9 mouse cellular contexts compared by ENCODE assay signal in the genomic region with DNA sequence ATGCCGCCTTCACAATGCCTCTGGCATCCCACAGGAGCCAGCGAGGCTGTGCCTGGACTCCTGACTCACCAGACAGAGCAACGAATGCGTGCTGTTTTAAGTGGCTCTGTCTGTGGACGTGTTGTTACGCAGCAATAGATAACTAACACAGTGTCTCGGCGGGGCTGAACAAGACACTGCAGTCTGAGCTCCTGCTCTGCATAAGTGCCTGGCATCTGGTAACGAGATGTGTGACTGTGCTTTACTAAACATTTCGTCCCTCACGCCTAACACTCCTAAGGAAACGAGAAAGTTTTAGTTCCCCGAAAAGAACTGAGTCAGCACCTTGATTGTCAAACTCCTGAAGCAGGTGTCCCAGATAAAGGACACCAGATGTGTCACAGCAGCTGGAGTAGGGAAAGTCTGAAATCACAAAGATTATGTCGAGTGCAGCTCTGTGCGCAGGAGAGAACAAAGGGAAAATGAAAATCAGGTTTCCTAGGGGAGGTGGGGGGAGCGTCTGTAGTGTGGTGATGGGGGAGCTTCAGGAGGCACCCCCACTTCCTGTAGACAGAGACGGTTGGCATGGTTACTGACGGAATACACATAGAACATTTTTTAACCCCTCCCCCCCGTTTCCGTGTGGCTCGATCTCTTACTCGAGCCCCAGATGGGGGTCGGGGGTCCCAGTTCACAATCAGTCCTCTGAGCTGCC.
A peak's percentile ranks its signal among the peaks of the same experiment; 100 is the strongest.
DNase-seq lines count a peak whose midpoint lies in the region; ATAC-seq and TF ChIP-seq lines count a peak whose summit lies in the region.
"Had no signal": no experiment of that assay in that cellular context is flagged by ENCODE, and none has a peak within 500 bp of the region (broad histone marks: within the 10 kb centered on the region; RNA-seq: fewer than 3 reads in every experiment).

No protein-coding gene starts in this region.

- peak; percentile 52 for ATAC-seq in heart, postnatal 0 days (ENCODE audit: insufficient read depth, low read depth)
- ATAC-seq in common myeloid progenitor, adult 5-6 weeks (replicated peaks; ENCODE audit: low read depth, poor library complexity, severe bottlenecking): peak; percentile 63
- peak; percentile 11; the same call in 1 of the 2 replicates for ATAC-seq in hindbrain, postnatal 0 days
- ATAC-seq in neural tube, embryonic 13.5 days (ENCODE audit: low read depth): no peak

- 0 out of 2 replicates have a peak, but pooled peaks cover 6% of the 10 kb centered on the region for H3K27me3 ChIP-seq in heart, postnatal 0 days (ENCODE audit: control insufficient read depth, insufficient read depth, low read length)
- H3K27me3 ChIP-seq in hindbrain, postnatal 0 days (ENCODE audit: insufficient read depth, low read length): no peaks in the 10 kb centered on the region
- no peaks in the 10 kb centered on the region; the same call in 1 of the 2 replicates for H3K27me3 ChIP-seq in neural tube, embryonic 13.5 days

- TF ChIP-seq EP300 in heart, postnatal 0 days (IDR thresholded peaks at IDR 0.05; ENCODE audit: low read depth): no peak

- no peak for TF ChIP-seq CTCF in heart, postnatal 0 days (IDR thresholded peaks at IDR 0.05; ENCODE audit: low read depth)
- TF ChIP-seq CTCF in hindbrain, postnatal 0 days (IDR thresholded peaks at IDR 0.05; ENCODE audit: low read depth): no peak

- peak overlapping the region; percentile 59; the same call in 1 of the 2 replicates for H3K27ac ChIP-seq in heart, postnatal 0 days (ENCODE audit: low read depth)
- no peak overlapping the region for H3K27ac ChIP-seq in hindbrain, postnatal 0 days
- H3K27ac ChIP-seq in neural tube, embryonic 13.5 days (replicated peaks): peak overlapping the region; percentile 55; the same call in 1 of the 2 replicates

- peak overlapping the region; percentile 11 for H3K4me3 ChIP-seq in heart, postnatal 0 days (ENCODE audit: low read depth, low read length)
- no peak overlapping the region for H3K4me3 ChIP-seq in hindbrain, postnatal 0 days (ENCODE audit: low read length)
- no peak overlapping the region for H3K4me3 ChIP-seq in neural tube, embryonic 13.5 days

- H3K36me3 ChIP-seq in heart, postnatal 0 days (replicated peaks; ENCODE audit: control insufficient read depth, insufficient read depth, low read length): no peaks in the 10 kb centered on the region
- H3K36me3 ChIP-seq in hindbrain, postnatal 0 days (ENCODE audit: insufficient read depth, low read length): no peaks in the 10 kb centered on the region
- no peaks in the 10 kb centered on the region for H3K36me3 ChIP-seq in neural tube, embryonic 13.5 days

- DNase-seq in heart, postnatal 0 days (ENCODE audit: low spot score): peak; percentile 44
- no peak for DNase-seq in heart, postnatal 36 days
- peak; percentile 37 for DNase-seq in hindbrain, postnatal 0 days (ENCODE audit: low spot score)
- DNase-seq in c-Kit-positive CD71-positive TER-119-positive erythroid progenitor cells, embryonic 14.5 days (ENCODE audit: low spot score): no peak
- no peak for DNase-seq in left cerebral cortex, adult 11 months (ENCODE audit: low spot score)
- no peak for DNase-seq in layer of hippocampus, postnatal 25 days (ENCODE audit: extremely low spot score in 1 of 2, low spot score in 1 of 2)
- DNase-seq: kidney, adult 9 months had no signal

- H3K4me1 ChIP-seq in heart, postnatal 0 days (ENCODE audit: control insufficient read depth, insufficient read depth): peaks cover 28% of the 10 kb centered on the region
- H3K4me1 ChIP-seq in hindbrain, postnatal 0 days (ENCODE audit: insufficient read depth, low read length): peaks cover 42% of the 10 kb centered on the region
- peaks cover 83% of the 10 kb centered on the region for H3K4me1 ChIP-seq in neural tube, embryonic 13.5 days (replicated peaks)

- no peak overlapping the region for H3K9ac ChIP-seq in heart, postnatal 0 days (replicated peaks; ENCODE audit: low read depth, low read length)
- H3K9ac ChIP-seq in hindbrain, postnatal 0 days (replicated peaks; ENCODE audit: low read length): no peak overlapping the region
- H3K9ac ChIP-seq in neural tube, embryonic 13.5 days: no peak overlapping the region

- WGBS in heart, postnatal 0 days: 22% methylated on average over 23 of the region's 23 CpGs
- WGBS in hindbrain, postnatal 0 days: 37% methylated on average over 23 of the region's 23 CpGs
- 49% methylated on average over 23 of the region's 23 CpGs for WGBS in neural tube, embryonic 13.5 days

- peak overlapping the region; percentile 46 for H3K4me2 ChIP-seq in heart, postnatal 0 days (ENCODE audit: low read depth, low read length)
- H3K4me2 ChIP-seq in hindbrain, postnatal 0 days (ENCODE audit: low read depth, low read length): peak overlapping the region; percentile 34
- no peak overlapping the region for H3K4me2 ChIP-seq in neural tube, embryonic 13.5 days

- no peaks in the 10 kb centered on the region for H3K9me3 ChIP-seq in heart, postnatal 0 days (replicated peaks; ENCODE audit: control insufficient read depth, low read length)
- H3K9me3 ChIP-seq in hindbrain, postnatal 0 days (ENCODE audit: low read length): no peaks in the 10 kb centered on the region
- no peaks in the 10 kb centered on the region for H3K9me3 ChIP-seq in neural tube, embryonic 13.5 days

- intact Hi-C loops in heart, postnatal 36 days (cut with DNase I): no loop called here

Comparison
In these comparisons a context has a peak if more than half of its experiments do, and no peak if none do; other contexts are left out.
1. DNase-seq: peak in heart, postnatal 0 days (single experiment) and hindbrain, postnatal 0 days (single experiment); none in heart, postnatal 36 days (0 of 2), c-Kit-positive CD71-positive TER-119-positive erythroid progenitor cells, embryonic 14.5 days (single experiment), left cerebral cortex, adult 11 months (single experiment) and layer of hippocampus, postnatal 25 days (0 of 2).